Mouse (Mus musculus): ENCODE results near the gene Avpr2. TPM values are rescaled to one million over a fixed set of nuclear protein-coding genes. Genes with fewer than 3 reads are reported as not detected.

The Avpr2 gene
- not detected in 2 replicates for total RNA-seq (2015)
- total RNA-seq (2017) = 0.12 and 0.33 TPM in 2 replicates

GRCm38 (mm10) chrX:73891551-73892152 lies at the start of gene Avpr2:
Avpr2 (plus strand) TSS chrX:73892102.
- no peak for ATAC-seq (ENCODE audit: poor library complexity, severe bottlenecking)

GRCm38 (mm10) chrX:73854326-73855086 lies 37.4 kb upstream of the Avpr2 start:
- no peak for ATAC-seq (ENCODE audit: poor library complexity, severe bottlenecking)

- no peak for ATAC-seq (ENCODE audit: poor library complexity, severe bottlenecking)
These were observed 36.9 kb upstream of the Avpr2 start for GRCm38 (mm10) chrX:73855087-73855408.

GRCm38 (mm10) chrX:73864692-73865091 lies 27.2 kb upstream of the Avpr2 start:
- no peak for ATAC-seq (ENCODE audit: poor library complexity, severe bottlenecking)

GRCm38 (mm10) chrX:73867256-73867655 lies 24.6 kb upstream of the Avpr2 start:
- ATAC-seq (ENCODE audit: poor library complexity, severe bottlenecking) = no peak

GRCm38 (mm10) chrX:73867852-73868251 lies 24.1 kb upstream of the Avpr2 start:
- ATAC-seq (ENCODE audit: poor library complexity, severe bottlenecking) = no peak

GRCm38 (mm10) chrX:73869334-73869733 lies 22.6 kb upstream of the Avpr2 start:
- no peak for ATAC-seq (ENCODE audit: poor library complexity, severe bottlenecking)

GRCm38 (mm10) chrX:73871474-73871873 lies 20.4 kb upstream of the Avpr2 start:
- ATAC-seq (ENCODE audit: poor library complexity, severe bottlenecking) = no peak

- ATAC-seq (ENCODE audit: poor library complexity, severe bottlenecking) = no peak
These were observed 19.9 kb upstream of the Avpr2 start for GRCm38 (mm10) chrX:73871956-73872355.

GRCm38 (mm10) chrX:73875881-73876280 lies 16.0 kb upstream of the Avpr2 start:
- ATAC-seq (ENCODE audit: poor library complexity, severe bottlenecking) = no peak

GRCm38 (mm10) chrX:73877014-73877413 lies 14.9 kb upstream of the Avpr2 start:
- ATAC-seq (ENCODE audit: poor library complexity, severe bottlenecking) = peak; percentile 47

GRCm38 (mm10) chrX:73880194-73881035 lies 11.5 kb upstream of the Avpr2 start:
- ATAC-seq (ENCODE audit: poor library complexity, severe bottlenecking) = peak; percentile 85

GRCm38 (mm10) chrX:73881036-73881427 lies 10.9 kb upstream of the Avpr2 start:
- no peak for ATAC-seq (ENCODE audit: poor library complexity, severe bottlenecking)

GRCm38 (mm10) chrX:73881463-73881862 lies 10.4 kb upstream of the Avpr2 start:
- no peak for ATAC-seq (ENCODE audit: poor library complexity, severe bottlenecking)

GRCm38 (mm10) chrX:73892833-73893232 lies 931 bp downstream of the Avpr2 start:
- ATAC-seq (ENCODE audit: poor library complexity, severe bottlenecking) = no peak

GRCm38 (mm10) chrX:73895719-73896118 lies 3.8 kb downstream of the Avpr2 start, which contains the start of gene L1cam:
L1cam (minus strand) TSS chrX:73896105.
- no peak for ATAC-seq (ENCODE audit: poor library complexity, severe bottlenecking)

- no peak for ATAC-seq (ENCODE audit: poor library complexity, severe bottlenecking)
These were observed 6.1 kb downstream of the Avpr2 start for GRCm38 (mm10) chrX:73897959-73898358.

GRCm38 (mm10) chrX:73910049-73910448 lies 18.1 kb downstream of the Avpr2 start:
- no peak for ATAC-seq (ENCODE audit: poor library complexity, severe bottlenecking)

- no peak for ATAC-seq (ENCODE audit: poor library complexity, severe bottlenecking)
These were observed 18.5 kb downstream of the Avpr2 start for GRCm38 (mm10) chrX:73910451-73910850.

GRCm38 (mm10) chrX:73911156-73911555 lies 19.3 kb downstream of the Avpr2 start:
- ATAC-seq (ENCODE audit: poor library complexity, severe bottlenecking) = peak; percentile 17

GRCm38 (mm10) chrX:73911588-73911987 lies 19.7 kb downstream of the Avpr2 start:
- ATAC-seq (ENCODE audit: poor library complexity, severe bottlenecking) = peak; percentile 62
